Mouse (Mus musculus) kidney, postnatal 25 days (tissue): ENCODE data around the gene Mrps16.
A peak's percentile ranks its signal among the peaks of the same experiment; 100 is the strongest.

ENCODE experiments used
- DNase-seq, 2 experiments: peaks; one replicate each; pipeline ENCODE4 v3.0.0; 2021; ENCODE audit warnings: mixed read lengths in 2 of 2

Mrps16 gene

GRCm38 (mm10) chr14:20363230-20363629, 30.2 kb downstream of the Mrps16 start:
- no peak for DNase-seq

GRCm38 (mm10) chr14:20347991-20348541, 45.4 kb downstream of the Mrps16 start, which contains the start of the genes Ecd and Fam149b:
Ecd (minus strand) TSS chr14:20348121.
Fam149b (plus strand) TSS chr14:20348162.
- DNase-seq = peak; percentile 95 to 96

- DNase-seq = no peak
These were observed 45.9 kb downstream of the Mrps16 start for GRCm38 (mm10) chr14:20347441-20347990.

GRCm38 (mm10) chr14:20345885-20346284, 47.5 kb downstream of the Mrps16 start:
- DNase-seq = no peak

- DNase-seq = no peak
These were observed 52.6 kb downstream of the Mrps16 start for GRCm38 (mm10) chr14:20340866-20341265.

- peak; percentile 32 to 54 for DNase-seq
These were observed 53.3 kb downstream of the Mrps16 start for GRCm38 (mm10) chr14:20340149-20340548.

GRCm38 (mm10) chr14:20339415-20339814, 54.0 kb downstream of the Mrps16 start:
- DNase-seq = no peak
